Mouse (Mus musculus) heart, adult 8-10 months (tissue): Measurements from ENCODE around the gene Ifna11. TPM values are rescaled to one million over a fixed set of nuclear protein-coding genes. Genes with fewer than 3 reads are reported as not detected.

Source experiments
- DNase-seq: peaks from one replicate; pipeline ENCODE4 v3.0.0; 2022; ENCODE audit warnings: low spot score
- total RNA-seq, 4 experiments: library from RNA; stranded (reverse); gene quantifications; 2 replicates each; pipeline ENCODE4 v1.2.4; 2022

The Ifna11 gene
- total RNA-seq, 4 experiments from 2014 or later = not detected

DNA sequence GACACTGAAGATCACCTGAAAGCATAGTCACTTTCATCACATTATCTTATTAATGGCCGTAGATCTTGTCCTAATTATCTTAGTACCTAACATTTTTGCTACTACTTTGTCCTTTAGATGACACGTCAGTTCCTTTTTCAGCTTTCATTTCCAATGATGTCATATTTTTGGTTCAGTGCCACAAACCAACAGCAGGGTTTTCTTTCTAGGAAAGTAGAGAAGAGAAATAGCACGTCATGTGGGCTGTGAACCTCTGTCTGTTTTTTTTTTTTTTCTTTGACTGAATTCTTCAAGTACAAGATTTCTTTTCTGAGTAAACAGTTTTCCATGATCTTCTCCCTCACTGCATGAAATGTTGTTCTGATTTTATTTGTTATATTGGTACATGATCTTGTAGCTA, 20.3 kb downstream of the Ifna11 start:
- no peak for DNase-seq

DNA sequence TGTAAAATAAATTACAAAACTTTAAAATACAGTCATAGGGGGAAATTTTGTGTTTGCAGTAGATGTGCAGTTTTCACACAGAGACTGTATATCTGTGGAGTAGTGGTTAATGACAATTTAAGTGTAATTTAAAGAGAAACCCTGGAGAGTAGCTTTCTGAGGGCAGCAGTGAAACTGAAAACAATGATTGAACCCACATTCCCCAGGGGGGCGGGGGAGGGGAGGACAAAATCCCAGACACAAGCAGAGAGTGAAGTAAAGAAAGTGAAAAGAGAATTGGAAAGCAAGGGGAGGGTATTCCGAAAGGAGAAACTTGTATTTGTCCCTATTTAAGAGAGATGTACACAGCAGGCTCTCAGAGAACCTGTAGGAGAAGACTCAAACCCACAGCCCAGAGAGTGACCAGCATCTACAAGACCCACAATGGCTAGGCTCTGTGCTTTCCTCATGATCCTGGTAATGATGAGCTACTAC, 21.7 kb downstream of the Ifna11 start, which contains the start of gene Ifna4:
TSS of gene Ifna4 (plus strand) at position 424 of the 474 bp plus-strand sequence.
- no peak for DNase-seq

GRCm38 (mm10) chr4:88845334-88845733, 25.6 kb downstream of the Ifna11 start:
- no peak for DNase-seq

DNA sequence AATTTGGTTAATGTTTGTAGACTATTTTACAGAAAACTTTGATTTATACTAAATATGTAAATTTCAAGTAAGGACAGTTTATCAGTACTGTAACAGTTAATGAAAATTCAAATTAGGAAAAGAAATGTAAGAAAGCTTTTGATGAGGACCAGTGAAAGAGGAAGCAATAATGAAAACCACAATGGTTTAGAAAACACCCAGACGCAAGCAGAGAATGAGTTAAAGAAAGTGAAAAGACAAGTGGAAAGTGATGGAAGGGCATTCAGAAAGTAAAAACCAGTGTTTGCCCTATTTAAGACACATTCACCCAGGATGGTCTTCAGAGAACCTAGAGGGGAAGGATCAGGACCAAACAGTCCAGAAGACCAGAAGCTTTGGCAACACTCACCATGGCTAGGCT, 29.9 kb downstream of the Ifna11 start, which contains the start of gene Ifna1:
TSS of gene Ifna1 (plus strand) at position 390 of the 400 bp plus-strand sequence.
- DNase-seq = no peak

DNA sequence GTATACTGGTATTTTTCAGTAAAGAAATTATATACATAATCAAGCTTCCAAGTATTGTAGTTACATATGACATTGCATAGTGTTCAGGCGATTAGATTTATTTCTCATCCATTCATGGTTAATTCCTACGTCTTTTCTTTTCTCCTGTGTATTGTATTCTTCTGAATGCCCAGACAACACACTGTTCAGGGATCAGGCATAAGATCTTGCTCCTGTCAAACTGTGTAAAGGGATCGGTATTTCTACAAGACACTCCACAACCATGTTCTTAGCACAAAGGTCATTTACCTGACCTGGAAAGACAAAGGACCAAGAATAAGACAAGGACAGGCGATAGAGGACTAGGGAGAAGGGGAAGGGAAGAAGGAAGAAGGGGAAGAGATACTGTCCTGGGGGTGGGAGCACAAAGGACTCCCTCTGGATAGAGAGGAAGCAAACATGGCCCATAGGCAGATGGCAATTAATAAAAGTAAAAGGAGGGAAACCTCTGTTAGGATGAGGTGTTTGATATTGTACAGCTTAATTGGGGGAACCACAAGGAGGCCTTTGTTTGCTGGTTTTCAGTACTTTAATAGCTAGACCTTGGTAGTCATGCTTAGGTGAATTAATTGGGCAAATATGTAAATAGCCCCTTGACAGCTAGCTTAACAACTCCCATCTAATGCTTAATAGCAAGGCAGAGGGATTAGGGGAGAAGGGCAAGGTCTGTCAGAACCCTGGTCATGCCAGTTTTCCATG, 31.4 kb downstream of the Ifna11 start:
- DNase-seq = no peak

- no peak for DNase-seq
Observed at GRCm38 (mm10) chr4:88859214-88859613, 39.5 kb downstream of the Ifna11 start.

DNA sequence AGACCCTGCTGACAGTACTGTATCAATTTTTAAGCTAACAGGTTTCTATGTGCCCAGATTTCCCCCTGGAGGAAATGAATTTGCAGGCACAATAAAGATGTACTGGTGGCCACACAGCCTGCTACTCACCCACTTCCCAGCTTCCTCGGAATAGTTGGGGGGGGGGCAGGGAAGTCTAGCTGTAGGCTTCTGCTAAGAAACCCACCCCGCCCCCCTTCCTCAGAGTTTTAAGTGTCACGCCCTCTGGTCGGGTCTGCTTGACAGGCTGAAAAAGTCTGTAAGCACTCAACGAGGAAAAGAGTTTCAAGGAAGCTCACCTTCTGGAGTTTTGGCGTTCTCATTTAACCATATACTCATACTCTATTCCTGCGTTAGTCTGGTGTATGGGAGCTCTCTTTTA, 43.5 kb downstream of the Ifna11 start:
- no peak for DNase-seq

DNA sequence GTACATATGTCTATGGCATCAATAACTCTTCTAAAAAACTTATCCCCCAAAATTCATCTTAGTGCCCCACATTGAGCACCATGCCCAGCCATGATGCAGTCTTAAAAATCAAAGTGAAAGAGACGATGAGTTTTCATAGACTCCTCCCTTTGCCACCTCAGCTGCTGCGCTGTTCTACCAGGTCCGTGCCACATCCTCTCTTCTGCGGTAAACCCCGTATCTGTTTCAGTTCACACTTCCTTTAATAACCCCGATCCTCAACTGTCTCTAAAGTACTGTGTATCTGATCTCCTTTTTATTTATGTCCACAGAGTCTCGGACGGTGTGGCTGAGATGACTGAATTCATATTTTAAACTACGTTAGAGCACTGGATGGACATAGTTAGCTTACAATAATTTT, 44.8 kb downstream of the Ifna11 start:
- DNase-seq = peak; percentile 13

- no peak for DNase-seq
Observed at GRCm38 (mm10) chr4:88865011-88865569, 45.3 kb downstream of the Ifna11 start.

DNA sequence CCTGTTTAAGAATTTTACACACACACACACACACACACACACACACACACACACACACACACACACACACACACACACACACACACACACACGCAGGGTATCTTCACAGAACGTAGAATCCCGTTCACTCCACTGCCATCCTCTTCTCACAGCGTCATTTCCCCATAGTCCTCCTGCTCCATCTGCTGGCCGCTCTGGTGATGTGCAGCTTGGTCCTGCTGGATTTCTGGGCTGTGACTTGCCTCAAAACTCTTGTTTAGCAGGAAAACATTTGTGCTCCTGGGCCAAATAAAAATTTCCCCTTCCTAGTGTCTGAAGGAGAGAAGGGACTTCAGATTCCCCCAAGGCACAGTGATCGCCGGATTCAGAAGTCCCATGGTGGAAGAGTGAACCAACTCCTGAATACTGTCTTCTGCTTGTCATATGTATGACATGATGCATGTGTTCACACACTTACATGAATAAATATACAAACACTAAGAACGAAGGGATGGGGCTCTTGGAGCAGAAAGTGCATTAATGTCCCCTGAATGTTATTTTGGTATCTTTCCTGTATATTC, 47.7 kb downstream of the Ifna11 start:
- DNase-seq = peak; percentile 69

DNA sequence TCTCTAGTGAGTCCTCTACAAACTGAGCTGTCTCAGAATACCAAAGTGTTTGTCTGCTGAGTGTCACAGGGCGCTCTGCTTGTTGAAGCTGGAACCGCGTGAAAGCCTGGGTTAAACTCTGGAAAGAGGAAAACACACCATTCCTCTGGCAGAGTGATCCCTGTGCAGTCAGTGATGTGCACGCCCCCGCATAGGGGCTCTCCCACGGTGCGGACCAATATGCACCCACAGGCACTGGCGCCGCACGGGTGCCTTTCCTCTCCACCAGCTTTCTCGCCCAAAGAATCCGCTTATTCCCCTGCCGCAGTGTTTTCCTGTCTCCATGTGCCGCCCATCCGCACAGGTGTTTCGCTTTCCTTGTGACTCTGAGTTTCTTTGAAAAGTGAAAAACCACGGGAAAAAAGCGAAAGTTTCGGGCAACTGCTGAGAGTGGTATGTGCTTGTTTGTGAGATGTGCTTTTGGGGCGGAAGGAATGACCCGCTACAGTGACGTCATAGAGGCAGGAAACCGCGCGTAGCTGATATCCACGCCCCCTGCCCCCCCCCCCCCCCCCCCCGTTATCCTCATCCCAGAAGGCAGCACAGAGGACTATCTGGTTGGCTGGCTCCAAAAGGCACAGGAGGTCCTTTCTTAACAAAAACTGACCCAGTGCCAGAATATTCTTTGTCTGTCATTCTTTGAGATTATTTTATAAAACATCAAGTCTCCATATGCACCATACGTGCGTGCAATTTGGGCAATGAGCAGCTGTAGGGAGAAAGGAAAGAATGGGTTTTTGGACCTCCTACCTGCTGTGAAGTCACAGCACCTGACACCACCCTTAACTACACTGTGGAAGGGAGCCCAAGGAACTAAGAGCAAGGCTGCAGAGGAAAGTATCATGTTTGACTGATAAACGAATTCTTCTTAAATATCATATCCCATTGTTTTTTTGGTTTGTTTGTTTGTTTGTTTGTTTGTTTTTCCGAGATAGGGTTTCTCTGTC, 48.5 kb downstream of the Ifna11 start:
- peak; percentile 25 for DNase-seq

Other genes starting within 250 kb of the Ifna11 start
- gene Ifna14, start 248.2 kb upstream of the Ifna11 start, total RNA-seq = not detected
- gene Ifna9, start 227.6 kb upstream of the Ifna11 start, total RNA-seq = not detected
- gene Ifna12, start 216.6 kb upstream of the Ifna11 start, total RNA-seq = not detected
- not detected for gene C87499, start 185.5 kb upstream of the Ifna11 start, total RNA-seq
- not detected for gene Ifna13, start 175.5 kb upstream of the Ifna11 start, total RNA-seq
- gene Ifna16, start 143.0 kb upstream of the Ifna11 start, total RNA-seq = not detected
- not detected for gene Ifna2, start 136.0 kb upstream of the Ifna11 start, total RNA-seq
- not detected for gene Ifnab, start 128.6 kb upstream of the Ifna11 start, total RNA-seq
- under 1 TPM; 0.41 to 0.87 (median 0.64) TPM for gene Gm26566, start 98.2 kb upstream of the Ifna11 start, total RNA-seq
- gene Klhl9, start 97.5 kb upstream of the Ifna11 start, total RNA-seq = 10 to 100 TPM; 67.8 to 80.5 (median 71.9) TPM
- gene Gm13271, start 65.1 kb upstream of the Ifna11 start, total RNA-seq = not detected
- gene Gm13283, start 59.8 kb upstream of the Ifna11 start, total RNA-seq = not detected
- gene Gm13290, start 46.1 kb upstream of the Ifna11 start, total RNA-seq = not detected
- not detected for gene Gm13289, start 43.0 kb upstream of the Ifna11 start, total RNA-seq
- gene Gm13272, start 40.1 kb upstream of the Ifna11 start, total RNA-seq = not detected
- not detected for gene Ifnz, start 37.8 kb upstream of the Ifna11 start, total RNA-seq
- not detected for gene Gm13276, start 34.2 kb upstream of the Ifna11 start, total RNA-seq
- gene Gm13277, start 31.3 kb upstream of the Ifna11 start, total RNA-seq = not detected
- gene Gm13278, start 28.4 kb upstream of the Ifna11 start, total RNA-seq = not detected
- gene Gm13275, start 25.5 kb upstream of the Ifna11 start, total RNA-seq = not detected
- not detected for gene Gm13279, start 22.6 kb upstream of the Ifna11 start, total RNA-seq
- gene Gm13285, start 20.3 kb upstream of the Ifna11 start, total RNA-seq = not detected
- gene Gm13287, start 16.7 kb upstream of the Ifna11 start, total RNA-seq = not detected
- not detected for gene Gm13288, start 14.4 kb upstream of the Ifna11 start, total RNA-seq
- gene Ifna7, start 3.7 kb upstream of the Ifna11 start, total RNA-seq = not detected
- gene Ifna6, start 7.5 kb downstream of the Ifna11 start, total RNA-seq = not detected
- not detected for gene Ifna5, start 15.6 kb downstream of the Ifna11 start, total RNA-seq
- not detected for gene Ifna4, start 21.9 kb downstream of the Ifna11 start, total RNA-seq
- gene Ifna1, start 30.1 kb downstream of the Ifna11 start, total RNA-seq = not detected
- not detected for gene Ifne, start 60.2 kb downstream of the Ifna11 start, total RNA-seq